Mouse (Mus musculus) retina, adult 2 months (tissue): ENCODE results near the gene Rbbp4.

Experiments
- DNase-seq: peaks from one replicate; pipeline ENCODE4 v3.0.0-alpha.2; 2012; ENCODE audit warnings: low read depth, low spot score

The Rbbp4 gene

DNA sequence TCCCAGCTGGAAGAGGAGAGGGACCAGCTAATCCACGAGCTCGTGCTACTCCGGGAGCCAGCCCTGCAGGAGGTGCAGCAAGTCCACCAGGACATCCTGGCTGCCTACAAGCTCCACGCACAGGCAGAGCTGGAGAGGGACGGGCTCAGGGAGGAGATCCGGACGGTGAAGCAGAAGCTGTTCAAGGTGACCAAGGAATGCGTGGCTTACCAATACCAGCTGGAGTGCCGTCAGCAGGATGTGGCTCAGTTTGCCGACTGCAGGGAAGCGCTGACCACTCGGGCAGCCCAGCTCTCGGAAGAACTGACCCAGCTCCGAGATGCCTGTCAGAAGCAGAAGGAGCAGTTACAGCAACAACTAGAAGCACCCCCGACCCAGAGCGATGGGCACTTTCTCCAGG is 41.5 kb downstream of the Rbbp4 start:
- DNase-seq, result no peak

GRCm38 (mm10) chr4:129292831-129293230 is 42.3 kb downstream of the Rbbp4 start:
- no peak for DNase-seq

DNA sequence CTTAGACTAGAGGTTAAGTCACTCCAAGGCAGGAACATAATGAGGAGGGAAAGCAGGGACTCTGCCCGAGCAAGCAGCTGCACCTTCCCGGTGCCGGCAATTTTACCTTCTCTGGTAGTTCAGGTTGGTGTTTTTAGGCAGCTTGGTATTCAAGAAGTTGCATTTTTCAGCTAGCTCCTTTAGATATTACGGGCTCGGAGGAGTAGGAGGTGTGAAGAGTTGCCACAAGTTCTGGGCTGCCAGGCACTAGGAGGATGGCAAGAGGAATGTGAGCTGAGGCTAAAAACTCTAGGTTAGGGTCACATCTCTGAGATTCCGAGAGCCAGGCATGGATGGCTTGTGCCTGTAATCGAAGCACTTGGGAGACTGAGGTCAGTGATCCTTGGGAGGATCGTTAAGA is 45.5 kb downstream of the Rbbp4 start:
- no peak for DNase-seq

DNA sequence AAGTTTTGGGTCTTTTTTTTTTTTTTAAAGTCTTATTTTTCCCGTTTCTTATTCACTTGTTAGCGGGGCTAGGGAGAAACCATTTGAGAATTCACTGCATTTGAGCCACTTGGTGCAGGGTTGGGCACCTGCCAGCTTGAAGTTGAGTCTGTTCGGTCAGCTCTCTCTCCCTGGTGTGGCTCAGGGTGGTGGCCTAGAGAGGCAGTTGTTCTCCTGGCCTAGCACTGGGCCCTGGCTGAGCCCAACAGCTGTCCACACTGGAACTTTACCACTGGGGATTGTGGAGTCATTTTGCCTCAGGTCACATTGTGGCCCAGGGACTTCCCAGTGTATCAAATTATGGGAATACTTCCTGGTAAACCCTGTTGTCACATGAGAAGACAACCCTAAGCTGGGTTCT is 47.1 kb downstream of the Rbbp4 start:
- no peak for DNase-seq

DNA sequence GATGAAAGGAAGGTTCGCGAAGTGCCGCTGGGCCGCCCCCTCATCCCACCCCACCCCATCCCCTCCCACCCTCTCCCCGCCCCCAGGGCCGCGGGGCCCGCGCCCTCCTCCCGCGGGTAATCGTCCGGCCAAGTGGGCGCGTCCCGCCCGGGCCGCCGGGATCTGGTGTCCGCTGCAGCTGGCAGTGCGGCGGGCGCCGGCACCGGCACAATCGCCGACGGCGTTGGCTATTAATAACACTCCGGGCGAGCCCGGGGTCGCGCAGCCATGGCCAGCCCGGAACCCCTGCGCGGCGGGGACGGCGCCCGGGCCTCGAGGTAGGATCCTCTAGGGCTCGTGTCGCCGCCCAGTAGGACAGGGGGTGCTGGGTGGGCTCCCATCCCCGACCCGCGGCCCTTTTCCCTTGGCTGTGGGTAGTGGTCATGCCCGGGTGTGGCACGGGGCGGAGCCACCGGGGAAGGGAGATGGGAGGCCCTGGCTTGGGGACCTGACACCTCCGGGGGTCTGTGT is 47.6 kb downstream of the Rbbp4 start, which contains the start of gene Sync:
Gene Sync (plus strand): TSS at position 146 of the 510 bp plus-strand sequence.
- no peak for DNase-seq

GRCm38 (mm10) chr4:129286683-129287471 is 48.3 kb downstream of the Rbbp4 start:
- DNase-seq, result no peak

DNA sequence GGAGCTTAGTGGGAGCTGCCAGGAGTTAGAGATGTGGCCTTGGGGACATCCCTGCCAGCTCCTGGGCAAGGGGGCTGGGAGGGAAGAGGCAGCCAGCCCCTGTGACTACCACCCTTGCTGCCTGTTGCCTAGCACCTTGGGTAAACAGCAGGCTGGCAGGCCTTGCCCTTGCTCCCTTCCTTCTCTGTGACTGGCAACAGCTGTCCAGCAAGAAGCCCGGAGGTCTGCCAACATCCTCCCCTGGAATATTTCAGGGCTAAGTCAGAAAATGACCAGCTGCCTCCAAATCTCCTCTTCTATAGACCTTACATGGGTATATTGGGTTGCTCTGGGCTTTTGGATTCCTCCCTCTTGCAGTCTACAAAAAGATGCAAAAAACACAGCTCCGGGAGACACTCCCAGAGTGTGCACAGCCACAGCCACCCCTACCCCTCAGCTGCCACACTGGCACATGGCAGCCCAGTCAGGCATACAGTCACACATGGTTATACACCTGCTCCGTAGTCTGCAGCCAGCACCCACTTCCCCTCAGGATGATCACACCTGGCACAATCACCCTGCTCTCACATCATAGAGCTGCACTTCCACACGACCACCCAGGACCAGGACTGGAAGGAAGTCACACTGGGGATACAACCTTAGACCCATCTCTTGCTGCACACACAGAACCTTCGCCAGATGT is 49.0 kb downstream of the Rbbp4 start:
- DNase-seq, result no peak

GRCm38 (mm10) chr4:129284685-129285084 is 50.5 kb downstream of the Rbbp4 start:
- no peak for DNase-seq

GRCm38 (mm10) chr4:129283226-129283625 is 51.9 kb downstream of the Rbbp4 start:
- no peak for DNase-seq

GRCm38 (mm10) chr4:129282786-129283185 is 52.4 kb downstream of the Rbbp4 start:
- DNase-seq, result no peak

- peak; percentile 74 for DNase-seq
Observed at GRCm38 (mm10) chr4:129276453-129276865, 58.7 kb downstream of the Rbbp4 start.

GRCm38 (mm10) chr4:129272756-129273046 is 62.5 kb downstream of the Rbbp4 start:
- no peak for DNase-seq

- DNase-seq, result no peak
Observed at GRCm38 (mm10) chr4:129271991-129272755, 63.0 kb downstream of the Rbbp4 start.

GRCm38 (mm10) chr4:129268698-129269097 is 66.5 kb downstream of the Rbbp4 start:
- DNase-seq, result no peak

DNA sequence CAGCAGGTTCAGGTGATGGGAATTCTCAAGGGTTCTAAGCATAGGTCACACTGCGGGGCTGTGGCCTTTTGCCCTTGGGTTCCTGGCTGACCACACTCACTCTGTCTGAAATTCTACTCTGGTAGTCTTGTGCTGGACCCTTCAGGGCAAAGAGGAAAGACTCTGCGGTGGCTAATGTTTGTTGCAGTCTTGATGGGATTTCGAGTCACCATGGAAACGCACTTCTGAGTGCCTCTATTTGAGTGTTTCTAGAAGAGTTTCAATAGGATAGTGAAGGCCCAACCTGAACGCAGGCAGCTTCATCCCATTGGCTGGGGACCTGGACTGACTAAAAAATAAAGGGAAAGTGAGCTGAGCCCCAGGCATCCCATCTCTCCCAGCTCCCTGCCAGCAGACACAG is 68.3 kb downstream of the Rbbp4 start:
- no peak for DNase-seq

DNA sequence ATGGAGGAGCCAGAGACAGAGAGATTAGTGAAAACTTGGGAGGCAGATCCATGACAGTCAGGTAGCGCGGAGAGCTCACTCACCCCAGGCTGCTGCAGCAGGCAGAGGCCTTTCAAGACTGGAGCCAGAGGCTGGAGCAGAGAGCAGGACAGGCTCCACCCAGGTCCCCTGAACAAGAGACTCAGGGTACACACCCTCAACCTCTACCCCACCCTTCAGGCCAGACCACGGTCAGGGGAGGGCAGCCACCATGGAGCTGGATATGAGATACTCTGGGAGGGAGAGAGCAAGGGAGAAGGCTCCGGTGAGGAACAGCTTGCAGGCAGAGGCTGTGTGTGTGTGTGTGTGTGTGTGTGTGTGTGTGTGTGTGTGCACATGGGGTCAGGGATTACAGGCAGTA is 69.0 kb downstream of the Rbbp4 start:
- no peak for DNase-seq

- no peak for DNase-seq
Observed at GRCm38 (mm10) chr4:129263225-129264021, 71.7 kb downstream of the Rbbp4 start.

- no peak for DNase-seq
Observed at GRCm38 (mm10) chr4:129261196-129261595, 74.0 kb downstream of the Rbbp4 start, which contains the start of gene C77080. TSS of gene C77080 (minus strand) at chr4:129261404.

DNA sequence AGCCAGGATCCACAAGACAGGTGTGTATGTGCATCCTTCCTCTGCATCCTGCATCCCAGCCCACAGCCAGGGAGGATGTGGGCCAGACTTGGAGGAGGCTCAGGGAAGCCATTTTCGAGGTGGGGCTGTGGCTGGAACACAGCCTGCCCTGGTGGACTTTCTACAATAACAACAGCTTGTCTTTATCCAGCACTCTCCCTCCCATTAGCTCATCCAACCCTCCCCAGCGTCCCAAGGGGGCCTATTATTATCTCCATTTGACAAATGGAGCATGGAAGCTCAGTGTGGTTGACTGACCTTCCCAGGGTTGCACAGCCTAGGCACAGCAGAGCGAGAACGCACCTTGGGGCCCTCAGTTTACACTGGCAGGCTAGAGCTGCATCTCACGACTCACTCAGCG is 74.5 kb downstream of the Rbbp4 start:
- no peak for DNase-seq

DNA sequence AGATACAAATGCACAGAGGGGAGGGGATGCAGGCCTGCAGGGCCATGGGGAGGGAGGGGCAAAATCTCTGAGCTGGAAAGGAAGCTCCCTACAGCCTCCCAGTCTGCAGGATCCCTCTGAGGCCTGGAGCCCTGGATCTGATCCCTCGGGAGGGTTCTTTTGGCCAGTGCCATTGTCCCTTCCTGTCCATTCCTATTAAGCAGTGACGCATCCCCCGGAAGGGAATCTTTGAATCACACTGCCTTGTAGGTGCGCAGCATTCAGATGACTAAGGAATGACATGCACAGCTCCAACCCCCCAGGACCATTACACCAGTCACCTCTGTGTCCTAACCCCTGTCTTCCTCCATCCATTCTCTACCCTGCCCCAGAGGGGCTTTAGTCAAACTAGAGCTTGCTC is 76.1 kb downstream of the Rbbp4 start:
- no peak for DNase-seq
